Mouse (Mus musculus): Measurements from ENCODE around the gene Atg4b. TPM values are rescaled to one million over a fixed set of nuclear protein-coding genes. Genes with fewer than 3 reads are reported as not detected.
"Not testable (repeated sequence)": the region's sequence is repeated elsewhere in the genome, so short reads cannot be mapped to it uniquely, and the experiment has no call there.

Gene Atg4b
- polyA plus RNA-seq, 1 experiment from 2014 or later, result 112 TPM

DNA sequence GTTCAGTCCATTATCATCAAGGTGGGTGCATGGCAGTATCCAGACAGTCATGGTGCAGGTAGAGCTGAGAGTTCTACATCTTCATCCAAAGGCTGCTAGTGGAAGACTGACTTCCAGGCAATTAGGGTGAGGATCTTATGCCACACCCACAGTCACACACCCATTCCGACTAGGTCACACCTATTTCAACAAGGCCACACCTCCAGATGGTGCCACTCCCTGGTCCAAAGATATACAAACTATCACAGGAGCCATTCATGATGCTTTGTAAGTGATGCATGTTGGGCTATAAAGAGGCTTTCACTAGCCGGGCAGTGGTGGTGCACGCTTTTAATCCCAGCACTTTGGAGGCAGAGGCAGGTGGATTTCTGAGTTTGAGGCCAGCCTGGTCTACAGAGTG lies 12.2 kb downstream of the Atg4b start:
- H3K36me3 ChIP-seq; H3K4me1 ChIP-seq (replicated peaks); H3K9ac ChIP-seq; ATAC-seq (ENCODE audit: low FRiP score); H3K27me3 ChIP-seq; H3K4me3 ChIP-seq; H3K9me3 ChIP-seq; H3K4me2 ChIP-seq; H3K27ac ChIP-seq: not testable (repeated sequence)
- WGBS, result 89% methylated on average over 3 of the region's 3 CpGs

GRCm38 (mm10) chr1:93764871-93765591 lies 13.7 kb downstream of the Atg4b start:
- H3K9ac ChIP-seq, result no peak overlapping the region
- H3K9me3 ChIP-seq, result no peaks in the 10 kb centered on the region
- H3K27ac ChIP-seq, result no peak overlapping the region
- H3K4me1 ChIP-seq (replicated peaks), result 0 out of 2 replicates have a peak, but pooled peaks cover 4% of the 10 kb centered on the region
- ATAC-seq (ENCODE audit: low FRiP score), result no peak
- peaks cover 21% of the 10 kb centered on the region for H3K36me3 ChIP-seq
- WGBS, result 96% methylated on average over 9 of the region's 9 CpGs
- H3K4me2 ChIP-seq, result no peak overlapping the region
- no peak overlapping the region for H3K4me3 ChIP-seq
- H3K27me3 ChIP-seq, result no peaks in the 10 kb centered on the region

DNA sequence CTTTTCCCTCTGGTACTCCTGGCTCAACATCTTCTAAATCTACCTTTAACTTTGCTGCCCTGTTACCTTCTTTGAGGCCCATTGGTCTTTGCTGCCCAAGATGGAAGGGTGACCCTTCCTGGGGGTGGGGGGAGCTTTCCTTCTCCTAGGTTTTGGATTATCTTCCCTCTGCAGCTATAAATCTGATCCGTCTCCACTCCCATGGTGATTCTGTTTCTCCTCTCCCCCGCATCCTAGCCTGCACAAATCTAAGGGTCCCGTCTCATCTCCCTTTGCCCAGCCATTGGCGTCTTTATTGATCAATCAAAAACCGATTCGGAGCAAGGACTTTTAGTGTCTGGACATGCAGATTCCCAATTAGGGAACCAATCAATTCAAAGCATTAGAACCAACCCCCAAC lies 16.3 kb downstream of the Atg4b start:
- Histone ChIP-seq H3K9ac (no peak overlapping the region), H3K36me3 (peaks cover 32% of the 10 kb centered on the region), H3K27ac (no peak overlapping the region), H3K4me2 (no peak overlapping the region), H3K27me3 (no peaks in the 10 kb centered on the region), H3K4me3 (no peak overlapping the region), H3K4me1 (replicated peaks) (0 out of 2 replicates have a peak, but pooled peaks cover 4% of the 10 kb centered on the region), H3K9me3 (no peaks in the 10 kb centered on the region)
- no peak for ATAC-seq (ENCODE audit: low FRiP score)
- 96% methylated on average over 6 of the region's 6 CpGs for WGBS

DNA sequence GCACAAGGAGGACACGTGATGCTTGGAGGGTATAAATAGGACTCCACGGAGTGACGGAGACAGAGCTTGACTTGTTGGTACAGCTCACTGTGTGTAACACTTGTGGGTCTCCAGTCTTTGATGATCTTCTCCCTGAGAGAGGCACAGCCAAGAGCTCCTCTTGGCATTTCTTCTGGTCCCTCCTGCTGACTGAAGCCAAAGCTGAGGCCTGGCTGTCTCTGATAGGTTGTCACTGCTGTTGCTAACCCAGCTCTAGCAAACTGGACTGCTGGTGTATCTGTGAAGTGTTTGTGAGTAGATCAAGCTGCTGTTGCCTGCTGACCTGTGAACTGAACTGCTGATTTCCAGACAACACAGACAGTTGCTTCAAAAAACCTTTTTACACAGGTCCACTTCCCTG lies 18.6 kb downstream of the Atg4b start:
- no peak for ATAC-seq (ENCODE audit: low FRiP score)
- Histone ChIP-seq H3K27me3 (no peaks in the 10 kb centered on the region), H3K27ac (no peak overlapping the region), H3K4me1 (replicated peaks) (0 out of 2 replicates have a peak, but pooled peaks cover 4% of the 10 kb centered on the region), H3K4me2 (no peak overlapping the region), H3K36me3 (peaks cover 55% of the 10 kb centered on the region), H3K4me3 (no peak overlapping the region), H3K9ac (no peak overlapping the region), H3K9me3 (no peaks in the 10 kb centered on the region)
- 100% methylated on average over 3 of the region's 3 CpGs for WGBS

- Histone ChIP-seq H3K9ac (no peak overlapping the region), H3K9me3 (no peaks in the 10 kb centered on the region), H3K36me3 (peaks cover 88% of the 10 kb centered on the region), H3K4me1 (replicated peaks) (no peaks in the 10 kb centered on the region), H3K4me3 (no peak overlapping the region), H3K27ac (no peak overlapping the region), H3K4me2 (no peak overlapping the region), H3K27me3 (no peaks in the 10 kb centered on the region)
- no peak for ATAC-seq (ENCODE audit: low FRiP score)
- 97% methylated on average over 5 of the region's 5 CpGs for WGBS
These were observed 25.4 kb downstream of the Atg4b start for GRCm38 (mm10) chr1:93776686-93777085.

DNA sequence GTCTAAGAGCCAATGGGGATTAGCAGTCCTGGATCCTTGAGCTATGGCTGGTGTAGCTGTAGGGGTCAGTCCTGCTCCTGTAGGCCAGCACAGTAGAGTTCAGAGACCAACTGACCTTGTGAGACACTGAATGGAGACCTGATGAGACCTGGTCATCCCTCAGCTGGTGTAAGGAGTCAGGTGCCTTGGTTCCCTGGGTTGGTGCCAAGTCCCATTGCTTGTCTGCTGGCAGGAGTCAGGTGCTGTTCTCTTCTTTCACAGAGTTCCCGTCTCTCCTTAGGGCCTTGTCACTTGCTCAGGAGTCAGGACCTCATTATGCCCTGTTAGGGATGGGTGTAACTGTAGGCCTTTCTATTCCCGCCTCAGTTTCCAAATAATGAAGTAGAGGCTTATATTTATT lies 35.6 kb downstream of the Atg4b start:
- Histone ChIP-seq H3K9ac (no peak overlapping the region), H3K9me3 (no peaks in the 10 kb centered on the region), H3K27ac (no peak overlapping the region), H3K4me2 (no peak overlapping the region), H3K36me3 (peaks cover 98% of the 10 kb centered on the region), H3K4me3 (no peak overlapping the region), H3K4me1 (replicated peaks) (no peaks in the 10 kb centered on the region), H3K27me3 (no peaks in the 10 kb centered on the region)
- 95% methylated on average over 2 of the region's 2 CpGs for WGBS
- no peak for ATAC-seq (ENCODE audit: low FRiP score)

DNA sequence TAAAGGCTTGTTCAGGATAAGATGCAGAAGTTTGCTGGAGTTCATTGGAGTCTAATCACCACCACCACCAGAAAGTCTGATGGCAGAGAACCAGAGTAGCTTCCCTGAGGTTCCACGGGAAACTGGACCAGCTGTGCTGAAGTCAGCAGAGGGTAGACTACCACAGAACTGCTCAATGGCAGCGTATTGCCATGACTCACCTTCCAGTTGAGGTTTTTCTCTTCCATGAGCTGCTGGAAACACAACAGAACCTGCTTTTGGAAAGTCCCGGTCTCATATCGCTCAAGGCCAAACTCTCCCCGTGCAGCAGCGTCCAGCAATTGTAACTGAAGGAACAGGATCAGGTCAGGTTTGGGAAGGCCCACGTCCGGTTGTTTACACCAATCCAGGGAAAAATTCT lies 43.2 kb downstream of the Atg4b start:
- Histone ChIP-seq H3K9me3 (no peaks in the 10 kb centered on the region), H3K9ac (no peak overlapping the region), H3K27ac (no peak overlapping the region), H3K4me3 (no peak overlapping the region), H3K36me3 (peaks cover 77% of the 10 kb centered on the region), H3K27me3 (no peaks in the 10 kb centered on the region), H3K4me2 (no peak overlapping the region), H3K4me1 (replicated peaks) (no peaks in the 10 kb centered on the region)
- 97% methylated on average over 8 of the region's 8 CpGs for WGBS
- no peak for ATAC-seq (ENCODE audit: low FRiP score)

GRCm38 (mm10) chr1:93795886-93796285 lies 44.6 kb downstream of the Atg4b start:
- no peak for ATAC-seq (ENCODE audit: low FRiP score)
- Histone ChIP-seq H3K36me3 (peaks cover 70% of the 10 kb centered on the region), H3K9me3 (no peaks in the 10 kb centered on the region), H3K9ac (no peak overlapping the region), H3K27ac (no peak overlapping the region), H3K4me3 (no peak overlapping the region), H3K27me3 (no peaks in the 10 kb centered on the region), H3K4me1 (replicated peaks) (peaks cover 4% of the 10 kb centered on the region), H3K4me2 (no peak overlapping the region)
- WGBS, result 85% methylated on average over 8 of the region's 8 CpGs

GRCm38 (mm10) chr1:93800670-93801503 lies 49.6 kb downstream of the Atg4b start:
- no peak for ATAC-seq (ENCODE audit: low FRiP score)
- peaks cover 37% of the 10 kb centered on the region for H3K4me1 ChIP-seq (replicated peaks)
- no peaks in the 10 kb centered on the region for H3K9me3 ChIP-seq
- peak overlapping the region; percentile 81 for H3K27ac ChIP-seq
- H3K4me2 ChIP-seq, result peak overlapping the region; percentile 77
- H3K27me3 ChIP-seq, result no peaks in the 10 kb centered on the region
- H3K36me3 ChIP-seq, result peaks cover 30% of the 10 kb centered on the region
- H3K4me3 ChIP-seq, result peak overlapping the region; percentile 67
- 79% methylated on average over 21 of the region's 21 CpGs for WGBS
- H3K9ac ChIP-seq, result peak overlapping the region; percentile 82

GRCm38 (mm10) chr1:93801741-93802238 lies 50.5 kb downstream of the Atg4b start, which contains the start of gene Dtymk:
Gene Dtymk, minus strand, starts transcription at chr1:93801934.
- ATAC-seq (ENCODE audit: low FRiP score), result peak; percentile 43
- H3K36me3 ChIP-seq, result peaks cover 39% of the 10 kb centered on the region
- under 1% methylated on average over 42 of the region's 42 CpGs for WGBS
- no peaks in the 10 kb centered on the region for H3K9me3 ChIP-seq
- peak within 1 kb of the TSS; percentile 83 for H3K27ac ChIP-seq
- H3K4me2 ChIP-seq, result peak within 1 kb of the TSS; percentile 77
- H3K27me3 ChIP-seq, result no peaks in the 10 kb centered on the region
- peak within 1 kb of the TSS; percentile 82 for H3K9ac ChIP-seq
- H3K4me3 ChIP-seq, result peak within 1 kb of the TSS; percentile 67
- H3K4me1 ChIP-seq (replicated peaks), result peaks cover 37% of the 10 kb centered on the region

- Histone ChIP-seq H3K27me3 (no peaks in the 10 kb centered on the region), H3K9ac (no peak overlapping the region), H3K27ac (no peak overlapping the region), H3K4me1 (replicated peaks) (peaks cover 37% of the 10 kb centered on the region), H3K4me2 (peak overlapping the region; percentile 77), H3K4me3 (peak overlapping the region; percentile 74), H3K9me3 (no peaks in the 10 kb centered on the region), H3K36me3 (peaks cover 40% of the 10 kb centered on the region)
- WGBS, result 88% methylated on average over 5 of the region's 5 CpGs
- ATAC-seq (ENCODE audit: low FRiP score), result no peak
These were observed 51.5 kb downstream of the Atg4b start for GRCm38 (mm10) chr1:93802771-93803170.
